Mouse (Mus musculus) forelimb bud, embryonic 11.5 days (tissue): ENCODE measurements around the gene Ahctf1.

Experiments
- DNase-seq: peaks from one replicate; pipeline ENCODE4 v3.0.0-alpha.2; 2012; ENCODE audit warnings: low read depth, low spot score

The Ahctf1 gene

GRCm38 (mm10) chr1:179804140-179804881 is 831 bp upstream of the Ahctf1 start:
- DNase-seq = peak; percentile 5

- peak; percentile 36 for DNase-seq
These were observed 619 bp downstream of the Ahctf1 start, which contains the start of gene Gm10518 for GRCm38 (mm10) chr1:179802610-179803512. TSS of gene Gm10518 (plus strand) at chr1:179803376.

DNA sequence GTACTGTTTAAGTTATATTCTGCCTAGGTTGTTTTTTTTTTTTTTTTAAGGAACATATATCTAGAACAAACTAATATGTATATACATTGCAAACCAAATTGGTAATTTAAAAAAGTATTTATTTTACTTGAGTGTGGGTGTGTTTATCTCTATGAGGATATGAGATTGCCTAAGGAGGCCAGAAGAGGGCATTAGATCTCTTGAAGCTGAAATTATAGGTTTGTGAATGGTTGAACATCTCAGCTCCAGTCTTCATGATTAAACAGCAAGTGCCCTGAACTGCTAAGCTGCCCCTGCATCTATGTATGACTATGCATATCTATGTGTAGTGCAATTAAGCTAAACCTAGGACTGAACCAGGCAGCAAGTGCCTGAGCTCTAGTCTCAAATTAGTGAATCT is 4.7 kb downstream of the Ahctf1 start:
- DNase-seq = no peak

- no peak for DNase-seq
These were observed 16.2 kb downstream of the Ahctf1 start for GRCm38 (mm10) chr1:179787281-179787680.

GRCm38 (mm10) chr1:179785502-179785901 is 18.0 kb downstream of the Ahctf1 start:
- DNase-seq = no peak

DNA sequence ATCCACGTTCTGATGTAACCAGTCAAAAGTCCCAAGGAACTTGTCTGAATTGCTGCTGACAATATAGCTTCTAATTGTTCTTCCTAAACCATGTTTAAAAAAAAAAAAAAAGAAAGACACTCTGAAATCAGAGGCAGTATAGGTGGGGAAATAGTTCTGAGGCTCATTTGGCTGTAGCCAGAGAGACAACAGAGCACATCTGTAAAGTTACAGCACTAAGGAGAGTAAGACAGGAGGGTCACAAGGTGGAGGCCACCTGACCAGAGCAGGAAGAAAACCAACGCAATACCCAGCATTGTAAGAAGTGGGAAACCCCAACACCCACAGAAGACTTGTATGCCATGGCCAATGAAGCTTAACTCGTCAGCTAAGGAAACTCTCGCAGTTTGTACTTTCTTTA is 19.4 kb downstream of the Ahctf1 start:
- DNase-seq = no peak

GRCm38 (mm10) chr1:179776831-179777230 is 26.6 kb downstream of the Ahctf1 start:
- no peak for DNase-seq

DNA sequence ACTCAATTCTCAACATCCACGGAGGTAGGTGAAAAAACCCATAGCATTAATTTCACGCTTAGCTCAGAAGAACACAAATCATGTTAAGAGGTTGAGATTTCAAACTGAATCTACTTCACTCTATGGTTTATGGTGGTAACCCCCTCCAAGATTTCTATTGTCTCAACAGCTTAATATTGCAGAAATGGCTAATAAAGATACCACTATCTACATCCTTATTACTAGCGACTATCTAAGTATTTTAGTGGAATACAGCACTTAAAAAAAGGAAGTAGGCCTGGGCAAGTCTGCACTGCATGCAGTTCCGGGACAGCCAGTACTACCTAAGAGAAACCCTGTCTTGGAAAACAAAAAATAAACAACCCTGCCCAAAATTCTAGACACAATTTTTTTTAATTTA is 42.9 kb downstream of the Ahctf1 start:
- DNase-seq = no peak

DNA sequence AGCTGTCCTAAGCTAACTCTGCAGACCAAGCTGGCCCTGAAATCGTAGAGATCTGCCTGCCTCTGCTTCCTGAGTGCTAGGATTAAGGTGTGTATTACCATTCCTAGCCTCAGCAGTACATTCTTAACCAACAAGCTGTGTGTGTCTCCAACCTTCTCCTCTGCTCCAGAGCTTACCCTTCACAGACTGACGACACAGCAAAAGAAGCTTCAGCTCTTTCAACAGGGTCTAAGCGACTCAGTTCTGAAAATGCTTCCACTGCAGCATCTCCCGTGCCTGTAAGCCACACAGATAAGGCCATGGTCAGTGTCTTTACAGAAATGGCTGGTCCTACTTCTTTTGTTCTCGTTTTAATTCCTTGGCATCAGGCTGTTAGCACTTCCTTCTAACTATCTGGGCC is 43.4 kb downstream of the Ahctf1 start:
- DNase-seq = no peak

- DNase-seq = no peak
These were observed 47.0 kb downstream of the Ahctf1 start for GRCm38 (mm10) chr1:179756477-179756876.

- no peak for DNase-seq
These were observed 50.5 kb downstream of the Ahctf1 start for GRCm38 (mm10) chr1:179753006-179753405.

DNA sequence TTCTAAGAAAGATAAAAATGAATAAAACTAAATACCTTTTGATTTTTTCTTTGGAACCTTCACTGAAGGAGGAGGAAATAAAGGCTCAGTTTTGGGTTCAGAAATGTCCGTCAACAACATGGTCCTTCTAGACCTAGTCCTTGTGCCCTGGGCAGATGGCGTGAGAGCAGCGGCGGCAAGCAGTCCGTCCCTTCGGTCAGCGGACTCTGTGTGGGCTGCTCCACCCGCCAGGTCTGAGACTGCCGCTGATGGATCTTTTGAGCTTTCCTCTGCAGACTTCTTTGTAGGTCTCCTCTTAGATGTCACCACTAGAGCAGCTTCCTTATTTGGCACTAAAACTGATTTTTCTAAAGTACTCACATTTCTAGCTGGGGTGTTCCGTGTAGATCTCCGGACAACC is 51.2 kb downstream of the Ahctf1 start:
- no peak for DNase-seq

DNA sequence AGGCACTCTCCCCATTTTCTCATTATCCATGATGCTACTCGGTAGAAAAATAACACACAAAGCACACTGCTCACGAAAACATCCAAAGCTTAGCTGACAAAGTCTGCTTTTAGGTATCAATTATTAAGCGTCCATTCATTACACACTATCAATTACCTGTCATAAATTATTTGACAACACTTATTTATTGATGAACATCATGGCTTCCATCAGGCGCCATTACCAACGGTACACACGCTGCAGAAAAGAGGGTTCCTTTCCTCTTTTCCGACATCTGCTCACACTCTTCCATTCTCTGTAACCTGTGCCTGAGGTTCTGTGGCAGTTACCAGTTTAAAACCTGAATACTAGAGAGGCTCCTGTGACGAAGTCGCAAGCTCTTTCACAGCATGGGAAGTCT is 58.3 kb downstream of the Ahctf1 start, which contains the start of gene Kif28:
Kif28 (minus strand) TSS at position 101 of the 400 bp plus-strand sequence.
- no peak for DNase-seq

DNA sequence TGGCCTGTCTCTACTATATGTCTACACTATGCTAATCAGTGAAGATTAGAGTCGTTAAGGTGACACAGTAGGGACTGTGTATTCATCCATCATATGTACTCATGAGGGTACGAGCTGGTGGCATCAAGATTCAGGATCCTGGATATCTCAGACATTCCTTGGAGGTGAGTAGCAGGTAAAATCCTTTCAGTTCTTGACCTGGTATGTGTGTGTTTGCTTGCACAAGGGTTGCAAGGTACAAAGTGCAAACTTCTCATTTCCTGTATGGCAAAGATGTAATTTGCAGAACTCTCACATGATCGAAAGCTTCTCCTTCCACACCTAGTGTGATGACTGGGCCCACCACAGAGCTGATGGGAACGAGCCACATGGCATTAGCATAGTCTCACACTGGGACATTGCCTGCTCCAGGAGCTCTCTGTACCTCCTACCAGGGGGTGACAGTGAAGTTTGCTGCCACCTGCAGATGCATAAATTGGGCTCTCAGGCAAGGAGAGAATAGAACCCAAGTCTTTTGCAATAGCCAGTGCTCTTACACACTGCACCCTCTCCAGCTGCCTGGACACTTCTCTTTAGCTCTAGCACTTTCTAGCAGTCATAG is 59.8 kb downstream of the Ahctf1 start:
- no peak for DNase-seq

- DNase-seq = no peak
These were observed 67.0 kb downstream of the Ahctf1 start for GRCm38 (mm10) chr1:179736483-179736882.

DNA sequence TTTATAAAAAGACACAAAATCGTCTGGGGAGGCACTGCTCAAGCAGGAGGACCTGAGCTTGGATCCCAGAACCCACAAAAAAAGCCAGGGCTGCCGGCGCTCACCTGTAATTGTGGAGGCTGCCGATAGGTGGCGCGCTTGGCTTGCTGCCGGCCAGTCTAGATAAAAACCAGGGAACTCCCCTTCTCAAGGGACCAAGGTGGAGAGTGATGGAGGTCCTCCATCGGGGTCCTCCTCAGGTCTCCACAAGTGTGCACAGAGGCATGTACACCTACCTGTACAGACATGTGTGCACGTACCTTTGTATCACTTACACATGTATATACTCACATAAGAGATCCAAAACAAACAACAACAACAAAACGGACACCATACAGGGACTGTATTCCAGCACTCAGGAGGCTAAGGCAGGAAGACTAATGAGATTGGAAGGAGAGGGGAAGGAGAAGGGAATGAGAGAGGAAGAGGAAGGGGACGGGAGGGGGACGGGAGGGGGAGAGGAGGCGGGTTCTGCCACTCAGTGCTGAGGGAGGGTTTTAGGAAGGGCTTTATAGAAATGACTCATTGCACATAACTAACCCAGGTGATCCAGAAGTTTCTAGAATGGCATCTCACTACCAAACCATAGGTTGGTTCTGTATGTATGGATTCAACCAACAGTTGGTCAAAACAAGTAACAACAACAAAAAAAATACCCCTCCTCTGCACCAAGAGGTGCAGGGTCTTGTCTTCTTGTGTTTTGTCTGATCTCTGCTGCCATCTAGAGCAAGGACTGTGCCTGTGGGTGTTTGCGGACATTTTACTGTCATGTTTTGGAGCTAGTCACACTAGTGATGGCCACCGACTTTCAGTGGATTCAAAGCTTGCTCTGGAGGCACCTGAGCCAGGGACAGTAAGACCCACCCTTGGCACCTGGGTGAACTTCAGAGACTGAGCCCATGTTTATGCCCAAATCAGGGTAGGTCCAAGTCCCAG is 68.7 kb downstream of the Ahctf1 start:
- DNase-seq = peak; percentile 34

GRCm38 (mm10) chr1:179731391-179731790 is 72.1 kb downstream of the Ahctf1 start:
- DNase-seq = no peak

- no peak for DNase-seq
These were observed 74.8 kb downstream of the Ahctf1 start for GRCm38 (mm10) chr1:179728661-179729060.

DNA sequence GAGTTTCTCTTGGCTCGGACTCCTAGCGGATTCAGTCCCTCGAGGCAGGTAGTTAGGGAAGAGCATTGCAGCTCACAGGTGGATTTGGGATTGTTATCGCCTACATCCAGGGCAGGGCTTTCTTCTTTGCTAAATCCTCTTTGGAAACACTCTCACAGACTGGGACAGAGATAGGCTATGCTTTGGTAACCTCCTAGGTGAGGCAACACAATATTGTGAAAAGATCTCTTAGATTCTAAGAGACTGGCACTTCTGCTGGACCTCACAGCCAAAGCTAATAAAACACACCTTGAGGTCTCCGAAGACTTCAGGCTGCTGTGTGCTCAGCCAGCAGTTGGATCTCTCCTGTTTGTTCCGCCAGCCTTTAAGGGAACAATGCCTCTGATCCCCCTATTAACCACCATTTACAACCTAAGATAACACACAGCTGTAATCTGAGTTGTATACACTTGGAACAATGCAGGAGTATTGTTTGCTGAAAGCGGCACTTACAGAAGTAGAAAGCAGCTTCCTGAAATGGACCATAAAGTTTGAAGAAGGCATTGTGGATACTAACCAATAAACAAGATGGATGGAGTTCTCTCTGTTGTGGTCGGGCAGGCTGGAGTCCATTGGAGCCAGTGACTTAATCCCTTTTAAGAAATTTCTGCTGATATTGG is 80.5 kb downstream of the Ahctf1 start:
- no peak for DNase-seq

DNA sequence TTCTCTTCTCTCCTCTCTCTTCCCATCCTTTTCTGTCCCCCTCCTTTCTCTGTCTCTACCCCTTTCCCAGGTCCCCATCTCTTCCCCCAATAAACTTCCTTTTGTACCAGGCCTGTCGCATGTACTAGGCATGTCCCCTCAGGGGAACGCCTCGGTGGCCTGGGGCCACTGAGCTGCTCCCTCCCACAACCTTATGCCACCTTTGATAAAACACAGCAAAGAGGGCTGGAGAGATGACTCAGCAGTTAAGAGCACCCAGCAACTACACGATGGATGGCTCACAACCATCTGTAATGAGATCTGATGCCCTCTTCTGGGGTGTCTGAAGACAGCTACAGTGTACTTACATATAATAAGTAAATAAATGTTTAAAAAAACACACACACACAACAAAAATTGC is 87.7 kb downstream of the Ahctf1 start:
- DNase-seq = no peak
